Comparison of ENCODE assay signal across 7 mouse cellular contexts in genomic region chr7:30664529-30665200, GRCm38 (mm10). TPM values are rescaled to one million over a fixed set of nuclear protein-coding genes. Genes with fewer than 3 reads are reported as not detected.
DNase-seq lines count a peak whose midpoint lies in the region; ATAC-seq lines count a peak whose summit lies in the region.

Gene Haus5 (minus strand): TSS chr7:30664994.

- under 1% methylated on average over 34 of the region's 34 CpGs for WGBS in limb, embryonic 10.5 days
- WGBS in midbrain, embryonic 13.5 days, result under 1% methylated on average over 34 of the region's 34 CpGs

- H3K27ac ChIP-seq in limb, embryonic 10.5 days, result peak within 1 kb of the TSS; percentile 84
- peak within 1 kb of the TSS; percentile 72 for H3K27ac ChIP-seq in midbrain, embryonic 13.5 days

- peak within 1 kb of the TSS; percentile 76 for H3K4me3 ChIP-seq in limb, embryonic 10.5 days
- H3K4me3 ChIP-seq in midbrain, embryonic 13.5 days (replicated peaks), result peak within 1 kb of the TSS; percentile 62

- H3K27me3 ChIP-seq in limb, embryonic 10.5 days (ENCODE audit: low read depth, poor library complexity, severe bottlenecking), result no peaks in the 10 kb centered on the region
- H3K27me3 ChIP-seq in midbrain, embryonic 13.5 days, result peaks cover 6% of the 10 kb centered on the region; the same call in 1 of the 2 replicates

- DNase-seq in adrenal gland, adult 8-10 months, result peak; percentile 85
- peak; percentile 91 for DNase-seq in embryo, embryonic 9.5 days (ENCODE audit: extremely low spot score)
- DNase-seq in kidney, adult 11 months, result peak; percentile 85
- DNase-seq in limb, embryonic 10.5 days (ENCODE audit: low spot score), result peak; percentile 93
- peak; percentile 80 for DNase-seq in spleen, adult 12 weeks (ENCODE audit: low spot score)

- no peaks in the 10 kb centered on the region for H3K9me3 ChIP-seq in limb, embryonic 10.5 days (replicated peaks)
- H3K9me3 ChIP-seq in midbrain, embryonic 13.5 days, result no peaks in the 10 kb centered on the region

- ATAC-seq in granulocyte monocyte progenitor cell, adult 5-6 weeks (replicated peaks; ENCODE audit: poor library complexity, severe bottlenecking), result peak; percentile 99
- peak; percentile 97 for ATAC-seq in midbrain, embryonic 13.5 days

- peak within 1 kb of the TSS; percentile 85 for H3K4me2 ChIP-seq in midbrain, embryonic 13.5 days (replicated peaks)

- peak within 1 kb of the TSS; percentile 73 for H3K9ac ChIP-seq in midbrain, embryonic 13.5 days (replicated peaks)

- H3K36me3 ChIP-seq in limb, embryonic 10.5 days, result peaks cover 38% of the 10 kb centered on the region
- peaks cover 22% of the 10 kb centered on the region for H3K36me3 ChIP-seq in midbrain, embryonic 13.5 days

- peaks cover 9% of the 10 kb centered on the region for H3K4me1 ChIP-seq in limb, embryonic 10.5 days
- H3K4me1 ChIP-seq in midbrain, embryonic 13.5 days (replicated peaks), result peaks cover 14% of the 10 kb centered on the region

RNA-seq across cellular contexts. Expression of gene Haus5, which starts in this region (rescaled TPM):
- 10 to 100 TPM in 3 of 4 experiments, 1 to 10 TPM in 1; 7.7 to 17.6 (median 12.1) TPM for total RNA-seq in adrenal gland, adult 8-10 months (2022)
- 39.1 and 43.7 TPM in 2 replicates for total RNA-seq in granulocyte monocyte progenitor cell, adult 5-6 weeks (2014; fragmentation: Nextera tagmentation)
- total RNA-seq in granulocyte monocyte progenitor cell, adult 5-6 weeks (2017), result 18.4 and 33.2 TPM in 2 replicates
- 84.1 and 84.8 TPM in 2 replicates for polyA plus RNA-seq in limb, embryonic 10.5 days (2016; fragmentation: Nextera tagmentation; extraction: Ambion mirVana)
- 34.2 and 37.0 TPM in 2 replicates for polyA plus RNA-seq in midbrain, embryonic 13.5 days (2015; fragmentation: Nextera tagmentation; extraction: Ambion mirVana)

Comparison
In these comparisons a context has a peak if more than half of its experiments do, and no peak if none do; other contexts are left out.
1. Peak in every context shown above with its lines: DNase-seq, ATAC-seq, H3K4me3 ChIP-seq and H3K27ac ChIP-seq.